In the genomic region with DNA sequence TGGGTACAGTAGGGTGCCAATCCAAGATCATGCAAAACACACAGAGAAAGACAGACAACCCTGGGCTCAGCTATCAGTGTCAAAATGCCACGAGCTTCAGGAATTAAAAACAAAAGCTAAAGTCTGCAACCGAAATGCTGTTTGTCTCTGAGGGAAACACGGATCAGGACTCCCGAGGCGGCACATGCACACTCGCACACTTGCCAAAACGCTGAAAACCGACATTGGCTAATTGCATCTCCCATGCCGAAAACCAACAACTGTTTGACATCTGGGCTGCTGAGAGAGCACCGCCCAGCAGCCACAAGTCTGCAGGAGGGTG, we compare ENCODE assay signal across 9 mouse cellular contexts. TPM values are rescaled to one million over a fixed set of nuclear protein-coding genes. Genes with fewer than 3 reads are reported as not detected.
DNase-seq lines count a peak whose midpoint lies in the region; ATAC-seq and TF ChIP-seq lines count a peak whose summit lies in the region.
"Had no signal": no experiment of that assay in that cellular context is flagged by ENCODE, and none has a peak within 500 bp of the region (broad histone marks: within the 10 kb centered on the region; RNA-seq: fewer than 3 reads in every experiment).

No protein-coding gene starts in this region.

- peak overlapping the region; percentile 86 for H3K4me2 ChIP-seq in heart, embryonic 14.5 days (ENCODE audit: low read length)
- H3K4me2 ChIP-seq in hindbrain, embryonic 12.5 days (replicated peaks) = peak overlapping the region; percentile 94
- H3K4me2 ChIP-seq in midbrain, embryonic 13.5 days (replicated peaks) = peak overlapping the region; percentile 90

- H3K9ac ChIP-seq in heart, embryonic 14.5 days (ENCODE audit: low read length) = no peak overlapping the region
- peak overlapping the region; percentile 57; the same call in 1 of the 2 replicates for H3K9ac ChIP-seq in hindbrain, embryonic 12.5 days
- H3K9ac ChIP-seq in midbrain, embryonic 13.5 days (replicated peaks) = peak overlapping the region; percentile 75

- peaks cover 54% of the 10 kb centered on the region for H3K27me3 ChIP-seq in heart, embryonic 14.5 days (ENCODE audit: control insufficient read depth, insufficient read depth, low read length)
- H3K27me3 ChIP-seq in hindbrain, embryonic 12.5 days = peaks cover 71% of the 10 kb centered on the region
- peaks cover 58% of the 10 kb centered on the region for H3K27me3 ChIP-seq in midbrain, embryonic 13.5 days
- H3K27me3 ChIP-seq: CH12.LX had no signal

- no peaks in the 10 kb centered on the region for H3K36me3 ChIP-seq in heart, embryonic 14.5 days (ENCODE audit: control insufficient read depth, insufficient read depth, low read length)
- H3K36me3 ChIP-seq in hindbrain, embryonic 12.5 days = no peaks in the 10 kb centered on the region
- no peaks in the 10 kb centered on the region for H3K36me3 ChIP-seq in midbrain, embryonic 13.5 days

- TF ChIP-seq CTCF in brain, embryonic 14.5 days (IDR thresholded peaks at IDR 0.05; ENCODE audit: borderline replicate concordance, extremely low read depth, insufficient read depth, insufficient read length) = no peak

- WGBS in heart, embryonic 14.5 days = 14% methylated on average over 10 of the region's 10 CpGs
- 11% methylated on average over 10 of the region's 10 CpGs for WGBS in hindbrain, embryonic 12.5 days
- WGBS in midbrain, embryonic 13.5 days = 11% methylated on average over 10 of the region's 10 CpGs

- no peak overlapping the region for H3K27ac ChIP-seq in heart, embryonic 14.5 days (replicated peaks in 1 of 2; ENCODE audit: control insufficient read depth in 1 of 2, insufficient read depth in 1 of 2, low read depth in 2 of 2, low read length in 2 of 2)
- H3K27ac ChIP-seq in hindbrain, embryonic 12.5 days = no peak overlapping the region
- H3K27ac ChIP-seq in midbrain, embryonic 13.5 days = no peak overlapping the region

- TF ChIP-seq POLR2A in brain, embryonic 14.5 days (IDR thresholded peaks at IDR 0.05; ENCODE audit: borderline replicate concordance, extremely low read depth, insufficient read depth, insufficient read length, poor library complexity, severe bottlenecking) = no peak

- H3K4me3 ChIP-seq in heart, embryonic 14.5 days (ENCODE audit: control insufficient read depth in 1 of 2, insufficient read depth in 1 of 2, low read depth in 1 of 2, low read length in 2 of 2) = peak overlapping the region in 1 of 2 experiments; percentile 46; a peak in 2 of 4 replicates
- H3K4me3 ChIP-seq in hindbrain, embryonic 12.5 days = peak overlapping the region; percentile 55
- peak overlapping the region; percentile 62 for H3K4me3 ChIP-seq in midbrain, embryonic 13.5 days (replicated peaks)

- H3K9me3 ChIP-seq in heart, embryonic 14.5 days (ENCODE audit: control insufficient read depth, low read length) = no peaks in the 10 kb centered on the region
- no peaks in the 10 kb centered on the region for H3K9me3 ChIP-seq in hindbrain, embryonic 12.5 days (replicated peaks)
- no peaks in the 10 kb centered on the region for H3K9me3 ChIP-seq in midbrain, embryonic 13.5 days

- no peak for ATAC-seq in heart, embryonic 14.5 days (ENCODE audit: insufficient number of reproducible peaks, insufficient read depth, low FRiP score, low read depth)
- ATAC-seq in hindbrain, embryonic 12.5 days (ENCODE audit: low FRiP score) = no peak
- no peak for ATAC-seq in midbrain, embryonic 13.5 days

- no peak for DNase-seq in heart, adult 9 months (ENCODE audit: low spot score in 2 of 2)
- peak; percentile 32 for DNase-seq in brain, embryonic 14.5 days (ENCODE audit: low read depth)
- no peak for DNase-seq in cerebellum, adult 9-10 months
- no peak for DNase-seq in gastrocnemius, postnatal 4 days (ENCODE audit: low spot score in 2 of 2)
- no peak for DNase-seq in kidney, adult 9 months

- H3K4me1 ChIP-seq in heart, embryonic 14.5 days (ENCODE audit: control insufficient read depth in 2 of 2, insufficient read depth in 2 of 2, low read length in 2 of 2) = peaks cover 0 to 3% of the 10 kb centered on the region in 2 experiments; a peak in 1 of 4 replicates
- H3K4me1 ChIP-seq in hindbrain, embryonic 12.5 days = peaks cover 13% of the 10 kb centered on the region
- peaks cover 13% of the 10 kb centered on the region for H3K4me1 ChIP-seq in midbrain, embryonic 13.5 days (replicated peaks)

RNA-seq across cellular contexts. Expression of gene Gpr12, which starts 0.9 kb away (rescaled TPM):
- not detected in 2 replicates for polyA plus RNA-seq in heart, embryonic 14.5 days (2014; fragmentation: Nextera tagmentation; extraction: Ambion mirVana)
- polyA plus RNA-seq in brain, embryonic 14.5 days (2012; rRNA removed) = 17.9 and 19.2 TPM in 2 replicates
- 0.77 and 1.1 TPM in 2 replicates for polyA plus RNA-seq in hindbrain, embryonic 12.5 days (2016; fragmentation: Nextera tagmentation; extraction: Ambion mirVana)
- polyA plus RNA-seq in midbrain, embryonic 13.5 days (2015; fragmentation: Nextera tagmentation; extraction: Ambion mirVana) = 6.7 and 6.8 TPM in 2 replicates
- total RNA-seq in gastrocnemius, postnatal 4 days (2021) = not detected
- total RNA-seq: CH12.LX had no signal

RNA-seq across cellular contexts. Expression of gene Gm3415, which starts 28.2 kb away (rescaled TPM):
- polyA plus RNA-seq in heart, embryonic 14.5 days (2014; fragmentation: Nextera tagmentation; extraction: Ambion mirVana) = not detected in 2 replicates
- not detected in 2 replicates for polyA plus RNA-seq in brain, embryonic 14.5 days (2012; rRNA removed)
- polyA plus RNA-seq in hindbrain, embryonic 12.5 days (2016; fragmentation: Nextera tagmentation; extraction: Ambion mirVana) = not detected in 2 replicates
- polyA plus RNA-seq in midbrain, embryonic 13.5 days (2015; fragmentation: Nextera tagmentation; extraction: Ambion mirVana) = not detected in 2 replicates
- not detected for total RNA-seq in gastrocnemius, postnatal 4 days (2021)
- total RNA-seq: CH12.LX had no signal

RNA-seq across cellular contexts. Expression of gene Gm3409, which starts 46.7 kb away (rescaled TPM):
- not detected in 2 replicates for polyA plus RNA-seq in heart, embryonic 14.5 days (2014; fragmentation: Nextera tagmentation; extraction: Ambion mirVana)
- polyA plus RNA-seq in brain, embryonic 14.5 days (2012; rRNA removed) = not detected in 2 replicates
- not detected in 2 replicates for polyA plus RNA-seq in hindbrain, embryonic 12.5 days (2016; fragmentation: Nextera tagmentation; extraction: Ambion mirVana)
- polyA plus RNA-seq in midbrain, embryonic 13.5 days (2015; fragmentation: Nextera tagmentation; extraction: Ambion mirVana) = not detected in 2 replicates
- total RNA-seq in gastrocnemius, postnatal 4 days (2021) = not detected
- total RNA-seq: CH12.LX had no signal

RNA-seq across cellular contexts. Expression of gene Gm3404, which starts 58.5 kb away (rescaled TPM):
- polyA plus RNA-seq in heart, embryonic 14.5 days (2014; fragmentation: Nextera tagmentation; extraction: Ambion mirVana) = not detected in 2 replicates
- polyA plus RNA-seq in brain, embryonic 14.5 days (2012; rRNA removed) = not detected in 2 replicates
- not detected in 2 replicates for polyA plus RNA-seq in hindbrain, embryonic 12.5 days (2016; fragmentation: Nextera tagmentation; extraction: Ambion mirVana)
- not detected in 2 replicates for polyA plus RNA-seq in midbrain, embryonic 13.5 days (2015; fragmentation: Nextera tagmentation; extraction: Ambion mirVana)
- not detected for total RNA-seq in gastrocnemius, postnatal 4 days (2021)
- total RNA-seq: CH12.LX had no signal
